Mouse (Mus musculus): Measurements from ENCODE around the gene Ttc22. TPM values are rescaled to one million over a fixed set of nuclear protein-coding genes. Genes with fewer than 3 reads are reported as not detected.

Gene Ttc22
- total and polyA plus RNA-seq, 3 experiments, result 0.04 TPM; not detected in 2

DNA sequence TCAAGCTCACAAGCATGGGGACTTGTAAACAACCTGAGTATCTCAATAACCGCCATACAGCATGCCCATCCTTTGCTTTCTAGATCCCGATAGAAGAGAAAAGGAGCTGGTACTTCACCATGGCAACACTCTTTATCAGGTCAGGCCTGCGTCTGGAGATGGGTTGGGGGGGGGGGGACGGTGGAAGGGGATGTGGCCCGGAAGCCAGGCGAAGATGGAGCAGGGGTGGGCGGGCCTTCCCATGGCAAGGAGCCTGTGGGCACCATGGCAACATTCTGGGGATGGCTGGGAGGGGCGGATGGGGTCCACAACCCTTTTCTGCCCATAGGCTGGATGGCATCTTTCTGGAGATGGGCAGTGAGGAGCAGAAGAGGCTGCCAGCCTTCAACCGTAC lies 11.9 kb downstream of the Ttc22 start:
- Histone ChIP-seq H3K27ac (ENCODE audit: control insufficient read depth, low read depth, low read length) (no peak overlapping the region), H3K4me1 (ENCODE audit: control insufficient read depth in 1 of 2, insufficient read depth in 2 of 2, low read length in 2 of 2) (no peaks in the 10 kb centered on the region), H3K27me3 (ENCODE audit: control insufficient read depth in 1 of 2, insufficient read depth in 2 of 2, low read length in 2 of 2) (peaks cover 8 to 24% of the 10 kb centered on the region in 2 experiments), H3K79me2 (ENCODE audit: control insufficient read depth, insufficient read depth, low read length, poor library complexity) (no peaks in the 10 kb centered on the region), H3K9me3 (replicated peaks; ENCODE audit: insufficient read depth, low read length) (no peaks in the 10 kb centered on the region), H3K4me3 (ENCODE audit: control insufficient read depth in 1 of 2, insufficient read depth in 1 of 2, low read depth in 2 of 2, low read length in 2 of 2) (no peak overlapping the region), H3K9ac (ENCODE audit: control insufficient read depth, low read depth, low read length, poor library complexity, severe bottlenecking) (no peak overlapping the region), H3K36me3 (ENCODE audit: control insufficient read depth in 1 of 2, insufficient read depth in 2 of 2, low read length in 2 of 2) (no peaks in the 10 kb centered on the region)
- DNase-seq (ENCODE audit: low read depth, low spot score), result no peak
- TF ChIP-seq ZKSCAN1 (IDR thresholded peaks at IDR 0.05; ENCODE audit: low read depth, low read length) (no peak), GABPA (IDR thresholded peaks at IDR 0.05; ENCODE audit: low read depth, low read length) (no peak), JUND (IDR thresholded peaks at IDR 0.05; ENCODE audit: low read depth, low read length) (no peak), MYC (IDR thresholded peaks at IDR 0.05; ENCODE audit: low read depth, low read length) (no peak), NRF1 (IDR thresholded peaks at IDR 0.05; ENCODE audit: insufficient read depth, low read depth, low read length, poor library complexity, severe bottlenecking) (no peak), TAL1 (IDR thresholded peaks at IDR 0.05; ENCODE audit: low read length) (no peak), MYB (IDR thresholded peaks at IDR 0.05; ENCODE audit: low read depth, low read length) (no peak), GATA1 (IDR thresholded peaks at IDR 0.05; ENCODE audit: low read depth, low read length) (no peak), CHD1 (IDR thresholded peaks at IDR 0.05; ENCODE audit: low read depth, low read length) (no peak), MAX (IDR thresholded peaks at IDR 0.05; ENCODE audit: low read length) (no peak), POLR2AphosphoS2 (IDR thresholded peaks at IDR 0.05; ENCODE audit: low read length) (no peak), CHD2 (IDR thresholded peaks at IDR 0.05; ENCODE audit: low read length) (no peak), ZNF384 (IDR thresholded peaks at IDR 0.05; ENCODE audit: low read depth, low read length) (no peak), RCOR1 (IDR thresholded peaks at IDR 0.05; ENCODE audit: low read depth, low read length) (no peak), HCFC1 (IDR thresholded peaks at IDR 0.05; ENCODE audit: low read depth, low read length) (no peak)

DNA sequence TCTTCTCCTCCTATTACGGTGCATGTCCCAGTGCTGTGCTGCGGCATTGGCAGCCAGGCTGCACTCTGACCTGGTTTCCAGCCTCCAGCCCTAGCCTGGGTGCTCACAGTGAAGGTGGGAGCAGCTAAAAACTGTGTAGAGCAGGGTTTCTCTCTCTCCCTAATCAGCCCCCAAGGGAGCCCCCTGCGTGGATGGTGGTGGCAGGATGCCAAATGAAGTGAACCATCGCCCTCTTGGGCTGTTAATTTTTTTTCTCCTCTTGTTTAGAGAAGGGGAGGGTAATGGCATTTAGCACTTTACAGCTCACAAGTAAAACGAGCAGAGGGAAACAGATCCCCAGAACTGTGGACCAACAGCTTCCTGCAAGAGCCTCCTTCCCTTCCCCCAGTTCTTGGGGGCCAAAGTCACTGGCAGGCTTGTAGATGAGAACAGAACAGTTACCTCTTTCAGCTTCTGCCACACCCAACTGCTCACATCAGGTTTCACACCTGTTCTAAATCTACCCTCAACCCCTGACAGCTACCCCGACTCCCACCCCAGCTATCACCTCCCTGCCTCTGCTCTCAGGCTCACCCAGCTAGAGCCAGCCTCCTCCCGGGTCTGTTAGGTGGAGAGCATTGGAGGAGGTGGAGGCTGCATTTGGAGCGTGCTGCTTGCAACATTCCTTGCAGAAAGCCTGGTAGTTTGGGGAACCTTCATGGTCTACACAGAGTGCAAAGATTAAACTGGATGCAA lies 21.4 kb downstream of the Ttc22 start:
- Histone ChIP-seq H3K4me1 (ENCODE audit: control insufficient read depth in 1 of 2, insufficient read depth in 2 of 2, low read length in 2 of 2) (no peaks in the 10 kb centered on the region; a peak in 1 of 4 replicates), H3K79me2 (ENCODE audit: control insufficient read depth, insufficient read depth, low read length, poor library complexity) (no peaks in the 10 kb centered on the region), H3K4me3 (ENCODE audit: control insufficient read depth in 1 of 2, insufficient read depth in 1 of 2, low read depth in 2 of 2, low read length in 2 of 2) (no peak overlapping the region), H3K27me3 (ENCODE audit: control insufficient read depth in 1 of 2, insufficient read depth in 2 of 2, low read length in 2 of 2) (peaks cover 0 to 1% of the 10 kb centered on the region in 2 experiments; a peak in 1 of 4 replicates), H3K27ac (ENCODE audit: control insufficient read depth, low read depth, low read length) (no peak overlapping the region), H3K9me3 (replicated peaks; ENCODE audit: insufficient read depth, low read length) (no peaks in the 10 kb centered on the region), H3K36me3 (ENCODE audit: control insufficient read depth in 1 of 2, insufficient read depth in 2 of 2, low read length in 2 of 2) (no peaks in the 10 kb centered on the region), H3K9ac (ENCODE audit: control insufficient read depth, low read depth, low read length, poor library complexity, severe bottlenecking) (no peak overlapping the region)
- no peak for DNase-seq (ENCODE audit: low read depth, low spot score)
- TF ChIP-seq POLR2AphosphoS2 (IDR thresholded peaks at IDR 0.05; ENCODE audit: low read length), result no peak
- no peak for TF ChIP-seq ELF1 (IDR thresholded peaks at IDR 0.05; ENCODE audit: low read depth, low read length)
- no peak for TF ChIP-seq NRF1 (IDR thresholded peaks at IDR 0.05; ENCODE audit: insufficient read depth, low read depth, low read length, poor library complexity, severe bottlenecking)
- TF ChIP-seq HCFC1 (IDR thresholded peaks at IDR 0.05; ENCODE audit: low read depth, low read length), result no peak

Data from MEL (cell line).